Mouse (Mus musculus) liver, postnatal 0 days (tissue): Measurements from ENCODE around the gene Gm49380. TPM values are rescaled to one million over a fixed set of nuclear protein-coding genes. Genes with fewer than 3 reads are reported as not detected.

ENCODE experiments used
- ATAC-seq: fragments of 200-750 bp; cut with Nextera tagmentation; 2 replicates; pipeline ENCODE4 v1.8.0; 2017; ENCODE audit warnings: mild to moderate bottlenecking, moderate library complexity
- DNase-seq: peaks from one replicate; pipeline ENCODE4 v3.0.0-alpha.2; 2016
- H3K27ac ChIP-seq: fragments of 300-500 bp; sonication (generic); 2 replicates; pipeline ENCODE4 v1.5.1; 2014; ENCODE audit warnings: antibody characterized with exemption, moderate library complexity, mild to moderate bottlenecking, low read depth
- H3K27me3 ChIP-seq: fragments of 300-500 bp; sonication (generic); 2 replicates; pipeline ENCODE4 v1.6.1; 2014; ENCODE audit warnings: low read length, control low read depth, mixed read lengths; ENCODE audit not compliant: insufficient read depth
- H3K36me3 ChIP-seq: fragments of 300-500 bp; sonication (generic); replicated peaks from 2 replicates; pipeline ENCODE4 v1.6.1; 2014; ENCODE audit warnings: mild to moderate bottlenecking, control low read depth, low read length, moderate library complexity, mixed read lengths; ENCODE audit not compliant: insufficient read depth
- H3K4me1 ChIP-seq: fragments of 300-500 bp; sonication (generic); 2 replicates; pipeline ENCODE4 v1.6.1; 2014; ENCODE audit warnings: antibody characterized with exemption, mild to moderate bottlenecking, control low read depth; ENCODE audit not compliant: insufficient read depth
- H3K4me2 ChIP-seq: fragments of 300-500 bp; sonication (generic); 2 replicates; pipeline ENCODE4 v1.6.1; 2014; ENCODE audit warnings: low read depth, mild to moderate bottlenecking, low read length, moderate library complexity, mixed read lengths
- H3K4me3 ChIP-seq: fragments of 300-500 bp; sonication (generic); 2 replicates; pipeline ENCODE4 v1.5.1; 2014; ENCODE audit warnings: low read depth, low read length
- H3K9ac ChIP-seq: fragments of 300-500 bp; sonication (generic); replicated peaks from 2 replicates; pipeline ENCODE4 v1.6.1; 2014; ENCODE audit warnings: mild to moderate bottlenecking, moderate library complexity
- H3K9me3 ChIP-seq: fragments of 300-500 bp; sonication (generic); 2 replicates; pipeline ENCODE4 v1.6.1; 2016; ENCODE audit warnings: mild to moderate bottlenecking, control low read depth, low read length, mixed read lengths
- CTCF ChIP-seq: sonication (generic); IDR thresholded peaks from 2 replicates; pipeline ENCODE4 v1.5.1; 2016; ENCODE audit warnings: antibody characterized with exemption, low read depth
- EP300 ChIP-seq: IDR thresholded peaks from 2 replicates; pipeline ENCODE4 v1.6.1; 2016; ENCODE audit warnings: antibody characterized with exemption, low read depth, mild to moderate bottlenecking
- WGBS: fragments of 180-500 bp; shearing (Covaris S2); extraction: QIAGEN DNeasy Blood & Tissue Kit; methylation state at CpG from one replicate; pipeline ENCODE4 v1.1.7; 2014; ENCODE audit not compliant: insufficient replicate concordance; 5-methylcytosine and 5-hydroxymethylcytosine counted together
- polyA plus RNA-seq: library from polyadenylated mRNA; unstranded; fragments of >200 nt; fragmentation: Nextera tagmentation; extraction: Ambion mirVana; gene quantifications from 2 replicates; pipeline ENCODE4 v1.2.1, GENCODE M21; 2015

The Gm49380 gene
- polyA plus RNA-seq, 1 experiment from 2014 or later: not detected

DNA sequence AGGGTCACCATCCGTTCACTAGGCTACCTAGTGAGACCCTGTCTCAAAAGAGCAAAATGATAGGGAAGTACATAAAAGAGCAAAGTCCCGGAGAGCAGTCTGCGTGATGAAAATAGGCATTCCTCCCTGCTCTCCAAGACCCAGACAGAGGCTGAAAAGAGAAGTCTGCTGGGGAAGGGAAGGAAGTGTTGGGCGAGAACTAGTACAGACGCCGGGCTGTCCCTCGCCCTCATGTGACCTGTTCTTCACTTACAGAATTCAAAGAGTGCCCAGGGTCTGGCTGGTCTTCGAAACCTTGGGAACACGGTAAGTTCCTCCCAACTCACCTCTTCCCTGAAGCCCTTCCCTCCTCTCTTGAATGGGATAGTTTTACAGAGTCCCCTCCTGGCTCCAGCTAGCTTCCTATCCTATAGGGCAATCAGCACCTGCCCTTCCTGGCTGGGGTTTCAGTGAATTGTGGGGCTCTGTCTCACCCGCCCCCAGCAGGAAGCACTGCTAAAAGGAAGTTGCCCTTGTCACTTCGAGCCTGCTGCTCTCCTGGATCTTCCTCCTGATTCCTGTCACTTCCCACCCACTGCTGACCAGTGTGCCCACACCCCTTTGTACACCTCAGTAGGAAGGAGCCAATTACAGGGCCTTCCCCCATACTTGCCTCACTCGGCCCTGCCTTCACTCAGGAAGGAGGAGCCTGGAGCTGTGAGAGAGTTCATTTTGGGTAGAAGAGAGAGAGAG lies 24.3 kb downstream of the Gm49380 start:
- ATAC-seq (peak; percentile 11; the same call in 1 of the 2 replicates), DNase-seq (peak; percentile 38)
- H3K27ac ChIP-seq: peak overlapping the region; percentile 63
- no peak overlapping the region for H3K9ac ChIP-seq
- H3K9me3 ChIP-seq: no peaks in the 10 kb centered on the region
- peak overlapping the region; percentile 33 for H3K4me2 ChIP-seq
- WGBS: 35% methylated on average over 12 of the region's 12 CpGs
- H3K4me3 ChIP-seq: no peak overlapping the region
- H3K4me1 ChIP-seq: peaks cover 39% of the 10 kb centered on the region
- TF ChIP-seq EP300 (no peak), CTCF (no peak)
- H3K36me3 ChIP-seq: no peaks in the 10 kb centered on the region; the same call in 1 of the 2 replicates
- peaks cover 8% of the 10 kb centered on the region; the same call in 1 of the 2 replicates for H3K27me3 ChIP-seq

GRCm38 (mm10) chr9:44087761-44088455 lies 25.4 kb downstream of the Gm49380 start:
- peak overlapping the region; percentile 32; the same call in 1 of the 2 replicates for H3K4me2 ChIP-seq
- H3K4me1 ChIP-seq: peaks cover 47% of the 10 kb centered on the region
- H3K9me3 ChIP-seq: no peaks in the 10 kb centered on the region
- ATAC-seq: no peak
- no peak for DNase-seq
- TF ChIP-seq EP300: no peak
- no peak for TF ChIP-seq CTCF
- H3K36me3 ChIP-seq: no peaks in the 10 kb centered on the region; the same call in 1 of the 2 replicates
- no peak overlapping the region for H3K4me3 ChIP-seq
- WGBS: 25% methylated on average over 15 of the region's 15 CpGs
- no peak overlapping the region for H3K9ac ChIP-seq
- H3K27ac ChIP-seq: no peak overlapping the region
- peaks cover 14% of the 10 kb centered on the region; the same call in 1 of the 2 replicates for H3K27me3 ChIP-seq

DNA sequence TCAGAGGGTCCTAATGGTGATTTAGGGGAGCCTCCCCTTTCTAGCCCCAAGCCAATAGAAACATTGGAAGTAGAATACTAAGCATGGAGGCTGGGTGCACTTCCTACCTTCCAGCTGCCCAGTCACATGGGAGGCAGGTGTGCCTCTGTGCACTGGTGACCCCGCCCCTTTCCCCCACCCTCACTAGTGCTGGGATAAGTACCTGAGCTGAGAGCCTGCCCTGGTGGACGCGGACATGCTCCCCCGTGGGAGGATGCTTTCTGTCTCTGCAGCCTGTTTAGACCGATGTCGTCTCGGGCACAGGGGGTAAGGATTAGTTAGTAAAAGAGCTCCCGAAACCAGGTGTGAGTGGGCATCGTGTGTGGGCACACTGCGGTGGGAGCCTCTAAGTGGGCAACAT lies 26.3 kb downstream of the Gm49380 start:
- peaks cover 47% of the 10 kb centered on the region for H3K4me1 ChIP-seq
- 63% methylated on average over 10 of the region's 10 CpGs for whole genome bisulfite sequencing
- ATAC-seq: no peak
- TF ChIP-seq CTCF (no peak), EP300 (no peak)
- H3K9ac ChIP-seq: no peak overlapping the region
- no peak overlapping the region for H3K27ac ChIP-seq
- H3K36me3 ChIP-seq: no peaks in the 10 kb centered on the region; the same call in 1 of the 2 replicates
- no peak overlapping the region for H3K4me3 ChIP-seq
- DNase-seq: no peak
- peaks cover 14% of the 10 kb centered on the region; the same call in 1 of the 2 replicates for H3K27me3 ChIP-seq
- H3K9me3 ChIP-seq: no peaks in the 10 kb centered on the region
- no peak overlapping the region for H3K4me2 ChIP-seq

- Histone ChIP-seq H3K36me3 (no peaks in the 10 kb centered on the region), H3K4me2 (peak overlapping the region; percentile 95), H3K9me3 (no peaks in the 10 kb centered on the region), H3K9ac (0 out of 2 replicates have a peak overlapping the region, but pooled peaks have one; percentile 11), H3K27ac (no peak overlapping the region), H3K27me3 (peaks cover 14% of the 10 kb centered on the region; the same call in 1 of the 2 replicates), H3K4me3 (0 out of 2 replicates have a peak overlapping the region, but pooled peaks have one; percentile 61), H3K4me1 (peaks cover 47% of the 10 kb centered on the region)
- 68% methylated on average over 15 of the region's 15 CpGs for WGBS
- no peak for ATAC-seq
- no peak for TF ChIP-seq CTCF
- no peak for TF ChIP-seq EP300
- no peak for DNase-seq
These were observed 27.3 kb downstream of the Gm49380 start for GRCm38 (mm10) chr9:44085741-44086665.

- peak overlapping the region; percentile 61 for H3K9ac ChIP-seq
- H3K9me3 ChIP-seq: no peaks in the 10 kb centered on the region
- H3K4me3 ChIP-seq: peak overlapping the region; percentile 61
- H3K27me3 ChIP-seq: peaks cover 14% of the 10 kb centered on the region; the same call in 1 of the 2 replicates
- H3K27ac ChIP-seq: no peak overlapping the region
- DNase-seq (no peak), ATAC-seq (peak; percentile 18)
- H3K36me3 ChIP-seq: no peaks in the 10 kb centered on the region
- H3K4me2 ChIP-seq: peak overlapping the region; percentile 95
- no peak for TF ChIP-seq CTCF
- no peak for TF ChIP-seq EP300
- peaks cover 47% of the 10 kb centered on the region for H3K4me1 ChIP-seq
- WGBS: 12% methylated on average over 10 of the region's 10 CpGs
These were observed 28.0 kb downstream of the Gm49380 start for GRCm38 (mm10) chr9:44085276-44085675.
